Comparison of ENCODE assay signal across 8 mouse cellular contexts in the genomic region with DNA sequence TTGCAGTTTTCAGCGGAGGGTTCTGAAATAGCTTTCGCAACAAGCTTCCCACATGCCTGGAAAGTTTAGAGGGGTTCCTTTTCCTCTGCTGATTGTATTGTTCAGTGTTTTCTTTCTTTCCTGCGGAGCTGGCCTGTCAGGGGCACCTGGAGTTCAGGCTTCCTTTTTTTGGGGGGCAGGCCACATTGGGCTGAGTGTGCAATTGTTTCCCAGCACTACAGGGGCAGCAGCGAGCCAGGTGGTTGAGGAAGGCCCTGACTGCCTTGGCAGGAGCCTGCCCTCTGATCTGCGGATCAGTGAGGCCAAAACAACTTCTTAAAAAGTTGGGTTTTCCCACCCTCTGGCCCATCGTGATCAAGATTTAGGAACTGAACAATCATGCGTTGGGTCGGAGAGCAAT. TPM values are rescaled to one million over a fixed set of nuclear protein-coding genes. Genes with fewer than 3 reads are reported as not detected.
A peak's percentile ranks its signal among the peaks of the same experiment; 100 is the strongest.
DNase-seq lines count a peak whose midpoint lies in the region; ATAC-seq lines count a peak whose summit lies in the region.

No protein-coding gene starts in this region.

- no peak overlapping the region for H3K4me2 ChIP-seq in midbrain, embryonic 11.5 days
- H3K4me2 ChIP-seq in midbrain, embryonic 15.5 days = no peak overlapping the region
- peak overlapping the region; percentile 52 for H3K4me2 ChIP-seq in heart, embryonic 16.5 days (ENCODE audit: low read depth, low read length)
- H3K4me2 ChIP-seq in limb, embryonic 12.5 days = peak overlapping the region; percentile 44

- H3K27ac ChIP-seq in midbrain, embryonic 11.5 days (ENCODE audit: low read depth, low read length) = no peak overlapping the region
- no peak overlapping the region for H3K27ac ChIP-seq in midbrain, embryonic 15.5 days
- H3K27ac ChIP-seq in heart, embryonic 16.5 days (ENCODE audit: low read length) = peak overlapping the region; percentile 41
- no peak overlapping the region for H3K27ac ChIP-seq in limb, embryonic 12.5 days

- H3K27me3 ChIP-seq in midbrain, embryonic 11.5 days (ENCODE audit: control insufficient read depth, insufficient read depth, low read length) = peaks cover 50% of the 10 kb centered on the region
- H3K27me3 ChIP-seq in midbrain, embryonic 15.5 days (replicated peaks) = peaks cover 19% of the 10 kb centered on the region
- no peaks in the 10 kb centered on the region for H3K27me3 ChIP-seq in heart, embryonic 16.5 days (ENCODE audit: control insufficient read depth, insufficient read depth, low read length)
- H3K27me3 ChIP-seq in limb, embryonic 12.5 days = no peaks in the 10 kb centered on the region
- peaks cover 3% of the 10 kb centered on the region; the same call in 1 of the 2 replicates for H3K27me3 ChIP-seq in splenic B cell, adult 2 months (ENCODE audit: control insufficient read depth, insufficient read depth, low read length, poor library complexity, severe bottlenecking)

- 42% methylated on average over 8 of the region's 8 CpGs for WGBS in midbrain, embryonic 11.5 days
- 49% methylated on average over 8 of the region's 8 CpGs for WGBS in midbrain, embryonic 15.5 days
- WGBS in heart, embryonic 16.5 days = 52% methylated on average over 8 of the region's 8 CpGs
- 48% methylated on average over 8 of the region's 8 CpGs for WGBS in limb, embryonic 12.5 days

- H3K4me3 ChIP-seq in midbrain, embryonic 11.5 days (ENCODE audit: low read depth, low read length) = no peak overlapping the region
- no peak overlapping the region for H3K4me3 ChIP-seq in midbrain, embryonic 15.5 days
- peak overlapping the region; percentile 18 for H3K4me3 ChIP-seq in heart, embryonic 16.5 days (ENCODE audit: low read length)
- H3K4me3 ChIP-seq in limb, embryonic 12.5 days (replicated peaks) = no peak overlapping the region

- no peaks in the 10 kb centered on the region for H3K36me3 ChIP-seq in midbrain, embryonic 11.5 days (ENCODE audit: control insufficient read depth, insufficient read depth, low read length)
- no peaks in the 10 kb centered on the region for H3K36me3 ChIP-seq in midbrain, embryonic 15.5 days (replicated peaks)
- no peaks in the 10 kb centered on the region for H3K36me3 ChIP-seq in heart, embryonic 16.5 days (ENCODE audit: control insufficient read depth, insufficient read depth)
- no peaks in the 10 kb centered on the region for H3K36me3 ChIP-seq in limb, embryonic 12.5 days
- no peaks in the 10 kb centered on the region for H3K36me3 ChIP-seq in splenic B cell, adult 2 months (ENCODE audit: control insufficient read depth, insufficient read depth, low read length, poor library complexity, severe bottlenecking)

- H3K9ac ChIP-seq in midbrain, embryonic 11.5 days (ENCODE audit: low read length) = no peak overlapping the region
- H3K9ac ChIP-seq in midbrain, embryonic 15.5 days = no peak overlapping the region
- peak overlapping the region; percentile 35; the same call in 1 of the 2 replicates for H3K9ac ChIP-seq in heart, embryonic 16.5 days (ENCODE audit: low read length)
- H3K9ac ChIP-seq in limb, embryonic 12.5 days (replicated peaks) = peak overlapping the region; percentile 34; the same call in 1 of the 2 replicates

- no peaks in the 10 kb centered on the region for H3K9me3 ChIP-seq in midbrain, embryonic 11.5 days (ENCODE audit: control insufficient read depth, low read length)
- no peaks in the 10 kb centered on the region for H3K9me3 ChIP-seq in midbrain, embryonic 15.5 days
- H3K9me3 ChIP-seq in heart, embryonic 16.5 days (replicated peaks; ENCODE audit: control insufficient read depth, low read length) = no peaks in the 10 kb centered on the region
- H3K9me3 ChIP-seq in limb, embryonic 12.5 days = no peaks in the 10 kb centered on the region

- peak; percentile 81 for DNase-seq in midbrain, embryonic 11.5 days (ENCODE audit: low spot score, missing footprints)
- peak; percentile 11 for DNase-seq in splenic B cell, adult 2 months (ENCODE audit: low read depth, low spot score)
- no peak for DNase-seq in adrenal gland, postnatal 25 days
- DNase-seq in left cerebral cortex, adult 9 months (ENCODE audit: low spot score in 2 of 2) = no peak
- no peak for DNase-seq in natural killer cell, adult 2 months (ENCODE audit: low spot score in 2 of 2)

- no peak for ATAC-seq in midbrain, embryonic 11.5 days (ENCODE audit: low FRiP score)
- ATAC-seq in midbrain, embryonic 15.5 days (replicated peaks) = no peak
- ATAC-seq in heart, embryonic 16.5 days (replicated peaks; ENCODE audit: extremely low read depth, insufficient read depth, low FRiP score) = 0 out of 2 replicates have a peak, but pooled peaks have one; percentile 18
- no peak for ATAC-seq in limb, embryonic 12.5 days (ENCODE audit: insufficient number of reproducible peaks, insufficient read depth, low FRiP score, low TSS enrichment, low read depth)

- peaks cover 16% of the 10 kb centered on the region for H3K4me1 ChIP-seq in midbrain, embryonic 11.5 days (ENCODE audit: control insufficient read depth, insufficient read depth, low read length)
- peaks cover 25% of the 10 kb centered on the region for H3K4me1 ChIP-seq in midbrain, embryonic 15.5 days
- H3K4me1 ChIP-seq in heart, embryonic 16.5 days (ENCODE audit: control insufficient read depth, insufficient read depth, low read length) = peaks cover 37% of the 10 kb centered on the region
- H3K4me1 ChIP-seq in limb, embryonic 12.5 days (replicated peaks) = peaks cover 75% of the 10 kb centered on the region

RNA-seq across cellular contexts. Expression of a gene that starts 5.6 kb away (rescaled TPM):
- polyA plus RNA-seq in midbrain, embryonic 11.5 days (2014; fragmentation: Nextera tagmentation; extraction: Ambion mirVana) = 17.0 and 17.3 TPM in 2 replicates
- polyA plus RNA-seq in midbrain, embryonic 15.5 days (2015; fragmentation: Nextera tagmentation; extraction: Ambion mirVana) = 16.3 and 16.8 TPM in 2 replicates
- 23.4 and 23.7 TPM in 2 replicates for polyA plus RNA-seq in heart, embryonic 16.5 days (2015; fragmentation: Nextera tagmentation; extraction: Ambion mirVana)
- 44.2 and 51.3 TPM in 2 replicates for polyA plus RNA-seq in limb, embryonic 12.5 days (2016; fragmentation: Nextera tagmentation; extraction: Ambion mirVana)
- 36.0 and 38.2 TPM in 2 replicates for total RNA-seq in adrenal gland, postnatal 25 days (2021)

Comparison
In these comparisons a context has a peak if more than half of its experiments do, and no peak if none do; other contexts are left out.
1. DNase-seq: peak in midbrain, embryonic 11.5 days (single experiment) and splenic B cell, adult 2 months (single experiment); none in adrenal gland, postnatal 25 days (single experiment), left cerebral cortex, adult 9 months (0 of 2) and natural killer cell, adult 2 months (0 of 2).
2. H3K4me2 ChIP-seq: peak in heart, embryonic 16.5 days (single experiment) and limb, embryonic 12.5 days (single experiment); none in midbrain, embryonic 11.5 days (single experiment) and midbrain, embryonic 15.5 days (single experiment).
3. H3K9ac ChIP-seq: peak in heart, embryonic 16.5 days (single experiment) and limb, embryonic 12.5 days (single experiment); none in midbrain, embryonic 11.5 days (single experiment) and midbrain, embryonic 15.5 days (single experiment).